Mouse (Mus musculus) regulatory T cell (primary cell): ENCODE results near the gene Nr1i3.

Experiments used
- in situ Hi-C: fragments of 300-600 bp; cut with MboI, MseI; formaldehyde crosslinking; loops from one replicate; pipeline ENCODE4 v1.15.1; 2025; ENCODE audit warnings: high pct_unique_total_duplicates

Nr1i3 gene

DNA sequence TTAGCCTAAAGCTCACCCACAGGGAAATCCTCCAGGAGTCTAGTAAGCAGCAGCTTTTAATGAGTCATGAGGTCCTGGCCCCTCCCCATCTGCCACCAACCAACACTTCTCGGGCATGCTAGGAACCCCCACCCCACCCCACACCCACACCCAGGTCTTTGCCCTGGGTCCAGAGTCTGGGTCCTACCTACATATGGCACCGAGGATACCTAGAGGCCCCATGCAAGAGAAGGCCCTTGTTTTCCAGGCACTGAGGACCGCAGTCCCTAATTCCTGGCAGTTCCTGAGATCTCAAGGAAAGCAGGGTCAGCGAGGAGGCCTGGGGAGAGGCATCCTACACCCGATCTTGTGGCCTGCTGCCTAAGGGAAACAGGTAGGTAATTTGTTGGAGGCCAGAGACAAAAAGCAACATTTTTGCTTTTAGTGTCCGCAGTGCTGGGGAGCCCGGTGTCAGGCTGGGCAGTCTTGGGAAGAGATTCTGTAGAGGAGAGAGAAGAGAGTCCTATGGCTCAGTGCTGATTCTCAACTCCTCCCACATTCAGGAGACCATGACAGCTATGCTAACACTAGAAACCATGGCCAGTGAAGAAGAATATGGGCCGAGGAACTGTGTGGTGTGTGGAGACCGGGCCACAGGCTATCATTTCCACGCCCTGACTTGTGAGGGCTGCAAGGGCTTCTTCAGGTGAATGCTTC lies at the start of gene Nr1i3:
Nr1i3 (plus strand) TSS at position 170 of the 696 bp plus-strand sequence.
- in situ Hi-C loops: loop anchor here (5.0 kb wide), 1 partner anchor 42 kb away; no protein-coding TSS in a partner anchor

DNA sequence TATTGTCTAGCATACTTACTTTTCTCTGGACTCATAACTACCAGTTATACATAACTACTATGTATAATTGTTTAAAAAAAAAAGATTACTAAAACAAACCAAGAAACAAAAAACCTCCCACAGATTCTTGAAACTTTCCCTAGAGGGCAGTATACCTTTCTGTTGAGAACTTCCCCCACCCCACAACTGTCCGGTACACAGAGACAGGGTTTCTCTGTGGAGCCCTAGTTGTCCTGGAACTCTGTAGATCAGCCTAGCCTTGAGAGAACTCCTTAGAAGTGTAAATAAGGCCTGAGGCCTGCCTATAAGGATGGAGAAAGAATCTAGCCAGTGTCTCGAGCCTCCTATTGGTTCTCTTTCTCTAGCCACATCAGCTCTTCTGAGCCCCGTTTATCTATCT lies 49.5 kb upstream of the Nr1i3 start:
- in situ Hi-C loops: no loop called here

DNA sequence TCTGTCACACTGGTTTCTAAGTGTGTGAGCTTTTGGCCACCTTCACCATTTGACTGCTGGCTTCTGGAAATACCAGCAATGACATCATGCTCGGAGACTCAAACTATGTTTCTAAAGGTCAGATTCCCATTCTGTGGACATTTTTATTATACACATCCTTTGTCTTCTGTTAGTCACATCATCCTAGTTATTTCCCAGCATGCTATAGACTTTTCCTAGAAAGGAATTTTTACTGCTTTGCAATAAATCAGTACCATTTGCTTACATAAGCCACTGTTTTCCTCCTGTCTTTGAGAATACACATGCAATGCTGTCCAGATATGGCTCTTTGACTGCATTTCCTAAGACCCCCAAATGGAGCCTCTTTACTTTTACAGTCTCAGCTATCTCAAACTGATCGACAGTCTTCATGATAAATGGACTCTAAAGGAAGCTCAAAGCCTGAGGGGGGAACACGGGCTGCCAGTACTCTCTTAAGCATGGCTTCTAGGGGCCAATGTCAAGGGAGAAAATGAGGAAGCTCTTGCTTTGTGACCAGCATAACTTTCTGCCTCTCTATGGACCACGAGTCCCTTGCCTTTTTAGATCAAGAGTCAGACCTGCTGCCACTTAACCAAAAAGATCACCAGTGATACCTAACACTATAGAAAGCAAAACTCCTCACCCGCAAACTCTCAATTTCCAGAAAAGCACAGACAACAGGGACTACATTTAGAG lies 48.0 kb upstream of the Nr1i3 start:
- in situ Hi-C loops: no loop called here

DNA sequence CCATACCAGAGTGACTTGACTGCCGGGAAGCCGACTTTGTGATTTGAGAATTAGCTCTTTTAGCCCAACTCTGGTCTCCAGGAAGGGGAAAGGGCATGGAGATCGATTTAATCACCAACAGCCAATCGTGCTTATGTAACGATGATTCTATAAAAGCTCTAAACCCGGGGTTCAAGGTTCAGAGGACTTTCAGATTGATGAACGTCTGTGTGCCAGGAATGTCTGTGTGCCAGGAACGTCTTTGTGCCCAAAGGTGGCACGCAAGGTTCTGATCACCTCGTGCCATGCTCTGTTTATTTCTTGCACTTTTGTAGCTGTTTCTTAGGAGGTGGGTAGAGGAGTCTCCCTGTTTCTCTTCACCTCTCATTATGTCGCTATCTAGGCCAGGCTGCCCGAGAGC lies 44.9 kb upstream of the Nr1i3 start:
- in situ Hi-C loops: no loop called here

DNA sequence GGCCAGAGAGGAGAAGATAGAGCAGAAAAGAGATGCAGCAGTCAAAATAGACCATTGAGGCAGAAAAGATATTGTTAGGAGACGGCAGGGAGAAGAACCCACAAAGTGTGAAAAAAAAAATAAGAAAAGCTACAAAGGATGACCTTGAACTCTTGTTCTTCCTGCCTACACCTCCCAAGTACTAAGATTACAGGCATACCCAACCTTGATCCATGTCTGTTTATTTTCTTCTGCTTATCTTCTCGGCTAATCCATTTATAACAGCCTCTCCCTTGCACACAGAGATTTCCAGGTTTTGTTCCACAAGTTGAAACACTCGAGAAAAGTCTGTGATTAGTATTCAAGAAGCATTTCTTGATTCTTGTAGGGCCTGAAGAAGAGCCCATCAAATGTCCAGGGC lies 43.9 kb upstream of the Nr1i3 start:
- in situ Hi-C loops: loop anchor here (5.0 kb wide), 1 partner anchor 42 kb away; the partner anchor contains the start of gene Nr1i3

DNA sequence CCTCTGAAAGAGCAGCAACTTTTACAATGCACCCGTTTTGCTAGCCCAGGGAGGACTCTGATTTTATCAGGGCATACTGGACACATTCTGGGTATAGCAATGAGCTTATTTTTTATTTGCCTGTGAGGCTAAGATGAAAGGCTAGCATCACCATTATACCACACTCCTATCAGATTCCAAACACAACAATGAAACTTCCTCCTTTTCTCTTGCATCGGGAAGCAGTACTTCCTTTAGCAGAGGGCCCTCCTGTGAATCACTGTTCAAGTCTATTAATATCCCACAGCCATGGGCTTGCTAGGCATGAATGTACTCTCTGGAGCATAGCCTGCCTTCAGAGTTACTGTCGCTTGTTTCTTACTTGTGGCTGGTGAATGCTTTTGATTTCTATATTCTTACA lies 42.6 kb upstream of the Nr1i3 start:
- in situ Hi-C loops: loop anchor here (5.0 kb wide), 1 partner anchor 41 kb away; the partner anchor contains the start of gene Nr1i3

DNA sequence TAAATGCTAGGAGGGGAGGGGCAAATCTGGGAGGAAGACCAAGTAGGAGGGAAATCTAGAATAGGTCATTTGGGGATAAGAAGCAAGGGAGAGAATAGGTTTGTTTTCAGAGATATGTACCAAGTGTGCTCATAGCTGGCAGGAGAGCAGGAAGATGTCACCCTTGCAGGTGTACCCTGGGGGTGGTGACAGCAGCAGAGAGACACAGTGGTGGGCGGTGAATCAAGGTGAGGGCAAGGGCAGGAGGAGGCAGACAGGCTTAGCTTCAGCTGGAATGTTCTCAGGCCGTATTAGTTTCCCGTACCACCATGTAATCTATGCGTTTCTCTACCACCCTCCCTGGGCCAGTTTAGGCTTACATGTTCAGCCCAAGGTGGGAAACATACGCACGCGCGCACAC lies 41.0 kb upstream of the Nr1i3 start:
- in situ Hi-C loops: loop anchor here (5.0 kb wide), 1 partner anchor 40 kb away; the partner anchor contains the start of gene Nr1i3

DNA sequence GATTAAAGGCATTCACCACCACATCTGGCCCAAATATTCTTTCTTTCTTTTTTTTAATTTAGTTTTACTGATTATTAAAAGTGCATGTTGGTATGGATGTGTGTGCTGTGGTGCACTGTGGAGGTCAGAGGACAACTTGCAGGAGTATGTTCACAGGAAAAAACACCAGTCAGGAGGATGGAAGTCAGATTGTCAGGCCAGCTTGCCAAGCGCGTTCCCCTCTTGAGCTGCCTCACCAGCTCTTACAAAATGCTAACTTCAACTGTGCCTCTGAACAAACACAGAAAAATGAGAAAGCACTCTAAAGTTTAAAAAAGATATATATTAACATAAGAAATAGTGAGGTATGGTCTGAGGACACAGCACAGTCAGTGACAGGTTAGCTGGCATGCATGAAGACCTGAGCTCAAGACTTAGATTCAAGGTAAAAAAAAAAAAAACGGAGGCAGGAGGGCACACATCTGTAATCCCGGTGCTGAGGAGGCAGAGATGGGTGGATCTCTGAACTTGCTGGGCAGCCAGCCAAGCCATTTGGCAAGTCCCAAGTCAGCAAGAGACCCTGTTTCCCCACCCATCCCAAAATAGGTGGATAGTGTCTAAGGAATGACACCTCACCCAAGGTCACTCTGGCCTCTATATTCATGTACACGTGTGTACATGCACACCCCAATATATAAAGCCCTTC lies 34.1 kb upstream of the Nr1i3 start:
- in situ Hi-C loops: loop anchor here (5.0 kb wide), 1 partner anchor 47 kb away; no protein-coding TSS in a partner anchor

DNA sequence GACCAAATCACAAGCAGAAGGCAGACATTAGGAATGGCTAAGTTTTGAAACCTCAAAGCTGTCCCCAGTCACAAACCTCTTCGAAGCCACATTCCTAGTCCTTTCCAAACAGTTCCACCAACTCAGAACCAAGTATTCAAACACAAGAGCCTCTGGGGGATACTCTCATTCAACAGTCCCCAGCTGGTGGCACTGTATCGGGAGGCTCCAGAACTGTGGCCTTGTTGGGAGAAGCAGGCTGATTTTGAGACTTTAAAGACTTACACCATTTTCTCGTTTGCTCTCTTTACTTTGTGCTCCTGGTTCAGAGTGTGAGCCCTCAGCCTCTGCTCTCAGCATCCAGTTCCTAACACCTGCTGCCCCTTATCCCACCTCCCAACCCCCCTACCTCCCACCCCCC lies 30.7 kb upstream of the Nr1i3 start:
- in situ Hi-C loops: no loop called here

DNA sequence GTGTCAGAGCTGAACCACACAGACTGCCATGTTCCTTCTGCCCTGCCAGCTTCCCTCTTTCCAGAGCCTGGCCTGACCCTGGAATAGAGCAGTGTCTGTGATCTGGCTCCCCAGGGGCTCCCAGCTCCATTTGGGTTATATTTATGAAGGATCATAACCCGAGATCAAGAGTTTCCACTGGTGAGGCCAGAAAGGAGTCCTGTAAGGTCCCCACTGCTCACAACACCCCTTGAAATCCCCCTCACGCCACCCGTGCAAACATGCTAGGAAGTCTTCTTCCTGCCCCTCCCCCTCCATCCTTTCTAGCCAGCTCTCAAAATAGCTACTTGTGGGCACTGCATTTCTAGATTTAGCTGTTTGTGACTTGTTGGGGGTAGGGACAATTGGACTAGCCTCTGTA lies 30.1 kb upstream of the Nr1i3 start:
- in situ Hi-C loops: no loop called here

DNA sequence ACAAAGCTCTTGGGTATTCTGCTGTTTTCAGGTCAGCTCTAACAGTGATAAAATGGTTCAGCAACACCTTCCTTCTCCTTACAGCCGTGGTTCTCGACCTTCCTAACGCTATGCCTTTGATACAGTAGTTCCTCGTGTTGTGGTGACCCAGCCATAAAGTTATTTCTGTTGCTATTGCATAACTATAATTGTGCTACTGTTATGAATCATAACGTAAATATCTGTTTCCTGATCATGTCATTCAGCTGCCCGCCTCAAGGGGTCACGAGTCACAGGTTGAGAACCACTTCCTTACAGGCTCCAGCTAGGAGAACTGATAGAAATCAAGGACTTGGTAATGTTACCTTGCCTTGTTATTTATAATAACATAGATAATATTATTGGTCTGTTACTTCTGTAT lies 29.5 kb upstream of the Nr1i3 start:
- in situ Hi-C loops: no loop called here

DNA sequence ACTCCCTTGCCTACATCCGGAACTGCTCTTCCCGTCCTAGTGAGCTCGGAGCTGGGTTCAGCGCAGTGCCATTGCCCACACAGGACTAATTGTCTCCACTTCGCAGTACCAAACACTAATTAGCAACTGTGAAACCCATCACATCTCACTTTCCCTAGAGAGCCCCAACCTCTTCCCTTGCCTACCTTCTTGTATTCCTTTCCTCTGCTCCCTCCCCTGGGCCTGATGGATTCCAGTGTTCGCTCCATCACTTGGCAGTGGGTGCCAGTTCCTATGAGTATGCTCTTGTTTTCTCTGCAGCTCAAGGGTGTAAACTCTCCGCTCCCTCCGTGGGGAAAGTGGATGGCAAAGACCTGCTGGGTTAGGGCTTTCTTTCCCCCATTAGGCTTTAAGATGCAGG lies 28.1 kb upstream of the Nr1i3 start:
- in situ Hi-C loops: no loop called here

DNA sequence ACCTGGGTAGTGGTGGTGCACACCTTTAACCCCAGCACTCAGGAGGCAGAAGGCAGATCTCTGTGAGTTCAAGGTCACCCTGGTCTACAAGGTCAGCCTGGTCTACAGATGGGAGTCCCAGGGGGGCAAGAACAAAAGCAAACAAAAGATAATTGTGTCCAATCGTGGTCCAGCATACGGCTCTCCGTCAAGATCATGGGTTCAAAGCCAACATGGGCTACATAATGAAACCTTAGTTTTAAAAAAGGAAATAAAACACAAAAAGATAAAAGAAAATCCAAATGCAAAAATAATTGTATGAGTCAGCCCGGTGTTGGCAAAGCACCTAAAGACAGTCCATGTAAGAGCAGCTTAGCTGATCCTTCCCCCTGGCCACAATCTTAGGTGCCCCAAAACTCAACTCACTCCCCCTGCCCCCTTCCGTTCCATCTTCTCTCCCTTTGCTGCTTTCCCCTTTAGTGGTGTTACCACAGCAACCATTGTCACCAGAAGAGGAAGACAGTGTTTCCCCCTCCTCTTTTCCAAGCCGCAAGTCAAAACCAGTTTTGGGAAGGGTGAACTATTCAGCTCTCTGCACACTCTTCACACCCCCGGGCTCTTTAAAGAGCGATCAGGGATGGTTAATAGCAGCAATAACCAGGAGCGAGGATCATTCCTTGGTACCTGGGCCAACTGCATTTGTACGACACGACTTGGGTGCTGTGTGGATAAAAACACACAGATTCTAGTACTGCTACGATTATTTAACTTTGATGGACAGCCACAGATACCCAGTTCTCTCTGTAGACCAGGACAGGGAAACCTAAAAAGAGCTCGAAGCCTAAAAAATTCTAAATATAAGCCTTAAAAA lies 25.7 kb upstream of the Nr1i3 start:
- in situ Hi-C loops: no loop called here

DNA sequence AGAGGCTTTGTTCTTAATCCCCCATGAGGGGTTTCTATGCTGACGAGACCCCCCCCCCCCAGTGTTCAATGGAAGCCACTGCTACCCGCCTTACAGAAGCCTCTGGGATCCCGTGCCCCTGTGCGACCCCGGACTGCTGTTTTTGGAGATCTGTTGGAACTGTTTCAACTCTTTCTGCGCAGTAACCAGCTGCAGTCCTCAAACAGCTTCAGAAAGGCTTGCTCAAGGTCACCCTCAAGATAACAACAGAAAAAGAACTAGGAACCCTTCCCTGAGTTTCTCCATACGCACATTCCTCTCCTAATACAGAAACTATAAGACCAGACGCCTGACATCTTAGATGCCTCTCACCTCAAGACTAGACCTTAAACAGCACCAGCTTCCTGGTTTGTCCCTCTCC lies 24.7 kb upstream of the Nr1i3 start:
- in situ Hi-C loops: no loop called here

DNA sequence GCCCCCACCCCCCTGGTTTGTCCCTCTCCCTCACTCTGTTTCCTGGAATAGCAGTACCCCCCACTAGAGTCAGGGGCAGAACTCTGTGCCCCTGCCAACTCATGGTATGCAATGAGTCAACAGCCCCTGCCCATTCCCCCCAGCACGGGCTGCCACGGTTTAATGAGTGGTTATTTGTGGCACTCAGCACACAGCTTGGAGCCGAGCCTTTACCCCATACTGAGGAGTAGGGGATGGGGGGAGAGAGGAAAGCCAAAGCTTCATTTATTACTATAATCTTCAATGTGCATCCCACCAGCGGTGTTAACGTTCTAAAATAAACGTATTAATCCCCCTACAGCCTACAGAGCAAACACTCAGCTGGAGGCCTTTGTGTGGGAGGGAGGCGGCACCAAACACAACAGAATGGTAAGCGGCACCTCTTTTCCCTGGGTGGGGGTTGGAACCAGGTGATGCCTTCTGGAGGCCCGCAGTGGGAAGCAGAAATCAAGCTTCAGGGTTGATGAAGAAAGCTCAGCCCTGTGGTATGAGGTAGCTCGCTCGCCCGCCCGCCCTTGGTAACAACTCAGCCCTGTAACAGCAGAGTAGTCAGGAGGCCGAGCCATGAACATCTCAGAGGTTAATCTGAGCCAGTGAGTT lies 24.2 kb upstream of the Nr1i3 start:
- in situ Hi-C loops: no loop called here

DNA sequence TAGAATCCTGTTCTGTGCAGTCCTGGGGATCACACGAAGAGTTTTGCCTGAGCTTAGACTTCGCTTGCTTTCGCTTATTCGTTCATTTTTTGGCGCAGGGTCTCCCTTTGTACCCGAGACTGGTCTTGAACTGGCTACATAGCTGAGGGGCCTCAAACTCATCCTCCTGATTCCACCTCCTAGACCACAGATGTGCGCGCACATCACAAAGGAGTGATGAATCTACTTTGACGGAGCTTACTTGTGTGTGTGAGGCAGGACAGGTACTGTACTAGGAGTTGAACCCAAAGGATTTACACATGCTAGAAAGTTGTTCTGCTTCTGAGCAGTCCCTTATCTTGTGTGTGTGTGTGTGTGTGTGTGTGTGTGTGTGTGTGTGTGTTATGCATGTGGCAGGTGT lies 22.9 kb upstream of the Nr1i3 start:
- in situ Hi-C loops: no loop called here

DNA sequence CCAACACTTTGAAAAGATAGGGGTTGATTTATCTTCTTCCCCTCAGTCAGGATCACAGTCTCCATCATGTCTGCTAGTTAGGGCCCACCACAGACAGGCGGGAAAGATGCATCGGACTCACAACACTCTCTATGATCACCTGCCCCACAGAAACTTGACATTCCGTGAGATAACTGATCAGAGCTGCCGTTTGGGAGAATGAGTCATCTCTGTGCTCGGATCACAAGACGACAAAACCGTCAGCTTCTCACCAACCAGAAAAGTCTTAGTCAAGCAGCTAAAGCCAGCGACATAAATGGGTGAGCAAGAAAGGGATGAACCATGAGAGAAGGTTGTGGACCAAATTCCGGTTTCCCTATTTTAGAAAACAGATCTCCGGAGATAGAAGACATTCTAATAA lies 21.5 kb upstream of the Nr1i3 start:
- in situ Hi-C loops: no loop called here

DNA sequence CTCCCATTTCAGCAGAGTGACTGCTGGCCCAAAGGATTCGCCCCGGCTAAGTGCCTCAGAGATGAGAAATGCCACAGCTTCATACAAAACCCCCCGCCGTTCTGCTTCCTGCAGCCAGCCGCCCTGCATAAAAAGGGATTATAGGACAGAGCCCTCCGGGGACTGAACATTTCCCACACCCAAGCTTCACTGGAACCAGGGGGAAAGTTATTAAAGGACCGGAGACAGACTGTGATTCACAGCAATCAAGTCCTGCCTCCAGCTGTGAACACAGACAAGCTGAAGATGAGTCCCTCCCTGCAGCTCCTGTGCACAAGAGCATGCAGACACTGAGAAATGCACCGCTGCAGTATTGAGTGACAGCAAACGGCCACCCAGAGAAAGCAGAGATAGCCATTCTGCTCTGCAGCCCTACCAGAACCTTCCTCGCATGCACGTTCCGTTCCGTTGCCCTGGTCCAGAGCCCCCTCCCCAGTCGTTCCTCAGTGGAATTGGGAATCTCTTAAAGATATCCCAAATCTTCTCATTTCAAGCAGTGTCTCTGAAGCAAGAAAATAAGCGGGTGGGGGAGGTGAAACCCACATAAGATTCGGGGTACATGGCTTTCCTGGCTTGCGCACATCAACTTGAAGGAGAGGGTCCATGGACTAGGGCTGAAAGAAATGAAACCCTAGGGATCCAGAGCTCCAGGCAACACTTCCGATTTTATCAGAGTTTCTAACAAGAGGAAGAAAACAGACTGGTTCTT lies 20.5 kb upstream of the Nr1i3 start:
- in situ Hi-C loops: no loop called here

DNA sequence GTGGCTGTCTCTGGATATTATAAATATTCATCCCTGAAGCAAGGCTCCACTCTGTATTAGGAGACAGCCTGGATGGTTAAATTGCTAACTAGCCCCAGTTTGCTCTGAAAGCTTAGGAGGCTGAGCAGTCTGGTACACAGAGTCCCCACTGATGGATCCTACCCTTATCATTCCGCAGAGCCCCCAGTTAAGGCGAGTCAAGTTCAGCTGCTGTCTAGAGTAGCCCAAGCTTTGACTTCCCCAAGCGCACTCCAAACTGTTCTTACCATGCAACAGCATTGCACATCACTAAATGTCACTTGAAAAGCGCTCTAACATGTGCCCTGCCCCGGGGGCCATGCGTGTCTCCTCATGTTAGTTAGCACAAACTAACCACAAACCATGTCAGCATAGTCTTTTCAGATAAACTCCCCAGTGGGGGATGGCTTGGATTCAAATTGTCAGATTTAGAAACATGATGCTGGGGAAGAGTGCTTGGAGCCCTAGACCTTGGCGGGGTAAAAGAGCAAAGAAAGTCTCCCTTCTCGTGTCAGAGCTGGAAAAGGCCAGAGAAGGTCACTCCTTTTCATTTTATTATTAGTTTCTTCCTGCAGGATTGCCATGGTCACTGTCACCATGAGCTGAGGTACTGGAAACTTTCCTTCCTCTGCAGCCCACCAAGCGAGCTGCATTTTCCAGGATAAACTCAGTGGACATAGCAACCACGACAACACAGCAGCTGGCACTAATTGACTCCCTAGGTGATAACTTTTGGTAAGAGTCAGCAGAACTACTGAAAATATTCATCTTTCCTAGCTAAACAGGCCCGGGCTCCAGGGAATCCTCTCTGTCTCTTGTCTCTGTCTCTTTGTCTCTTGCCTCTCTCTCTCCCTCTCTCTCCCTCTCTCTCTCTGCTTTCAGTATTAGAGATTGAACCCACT lies 19.6 kb upstream of the Nr1i3 start:
- in situ Hi-C loops: no loop called here
